27 mouse cellular contexts compared by ENCODE assay signal in the genomic region with DNA sequence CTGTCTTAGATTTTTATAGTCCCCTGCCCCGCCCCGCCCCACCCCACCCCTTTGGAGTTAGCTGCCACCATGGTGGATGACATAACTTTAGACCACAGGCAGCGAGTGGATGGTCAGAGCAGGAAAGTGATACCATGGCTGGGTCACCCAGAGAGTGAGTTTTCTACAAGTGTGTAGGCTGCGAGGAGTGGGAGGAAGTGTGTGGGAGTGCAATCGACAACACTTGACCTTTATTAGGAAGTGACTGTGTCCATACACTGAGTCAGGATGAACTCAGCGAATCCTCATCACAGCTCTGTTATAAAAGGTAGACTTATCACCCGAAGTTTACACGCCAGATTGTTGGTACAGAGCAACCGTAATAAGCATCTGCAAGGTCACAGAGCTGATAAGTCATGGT.
DNase-seq lines count a peak whose midpoint lies in the region; ATAC-seq lines count a peak whose summit lies in the region.
"Had no signal": no experiment of that assay in that cellular context is flagged by ENCODE, and none has a peak within 500 bp of the region (broad histone marks: within the 10 kb centered on the region; RNA-seq: fewer than 3 reads in every experiment).

No protein-coding gene starts in this region.

- no peaks in the 10 kb centered on the region for H3K27me3 ChIP-seq in hindbrain, embryonic 15.5 days
- no peaks in the 10 kb centered on the region for H3K27me3 ChIP-seq in hindbrain, embryonic 11.5 days (ENCODE audit: control insufficient read depth, insufficient read depth, low read length)
- peaks cover 5% of the 10 kb centered on the region for H3K27me3 ChIP-seq in megakaryocyte, embryonic 14.5 days (replicated peaks)
- H3K27me3 ChIP-seq: forebrain, embryonic 13.5 days; hindbrain, embryonic 12.5 days; limb, embryonic 12.5 days; liver, embryonic 13.5 days; lung, embryonic 15.5 days; midbrain, embryonic 15.5 days; neural tube, embryonic 12.5 days; Patski had no signal

- 86% methylated on average over 9 of the region's 9 CpGs for WGBS in hindbrain, embryonic 15.5 days
- 92% methylated on average over 9 of the region's 9 CpGs for WGBS in hindbrain, embryonic 11.5 days

- 0 out of 2 replicates have a peak, but pooled peaks have one; percentile 43 for ATAC-seq in hindbrain, embryonic 15.5 days (ENCODE audit: low FRiP score, low read depth)
- no peak for ATAC-seq in hindbrain, embryonic 11.5 days (ENCODE audit: low FRiP score)
- ATAC-seq in common myeloid progenitor, adult 5-6 weeks (replicated peaks; ENCODE audit: low read depth, poor library complexity, severe bottlenecking): peak; percentile 52
- peak; percentile 69 for ATAC-seq in neutrophil, adult 5-6 weeks (ENCODE audit: extremely low read depth, insufficient number of reproducible peaks, low FRiP score, poor library complexity, severe bottlenecking)
- ATAC-seq: intestine, embryonic 16.5 days; Patski had no signal

- no peak overlapping the region for H3K27ac ChIP-seq in hindbrain, embryonic 15.5 days (replicated peaks)
- H3K27ac ChIP-seq in hindbrain, embryonic 11.5 days (ENCODE audit: low read depth, low read length): no peak overlapping the region
- H3K27ac ChIP-seq: embryonic facial prominence, embryonic 10.5 days; forebrain, embryonic 13.5 days; hindbrain, embryonic 12.5 days; limb, embryonic 12.5 days; liver, embryonic 13.5 days; lung, embryonic 15.5 days; midbrain, embryonic 15.5 days; neural tube, embryonic 12.5 days had no signal

- no peaks in the 10 kb centered on the region for H3K9me3 ChIP-seq in hindbrain, embryonic 15.5 days
- H3K9me3 ChIP-seq in hindbrain, embryonic 11.5 days (ENCODE audit: control insufficient read depth, low read length): no peaks in the 10 kb centered on the region
- no peaks in the 10 kb centered on the region for H3K9me3 ChIP-seq in megakaryocyte, embryonic 14.5 days
- H3K9me3 ChIP-seq: embryonic facial prominence, embryonic 10.5 days; forebrain, embryonic 13.5 days; hindbrain, embryonic 12.5 days; limb, embryonic 12.5 days; liver, embryonic 13.5 days; lung, embryonic 15.5 days; midbrain, embryonic 15.5 days; neural tube, embryonic 12.5 days had no signal

- no peak for DNase-seq in hindbrain, embryonic 11.5 days (ENCODE audit: low spot score)
- DNase-seq in urinary bladder, postnatal 4 days (ENCODE audit: low spot score in 2 of 2): no peak
- no peak for DNase-seq in lung, postnatal 14 days
- DNase-seq: adrenal gland, postnatal 14 days; B cell, adult 2 months; cerebellum, postnatal 36 days; gastrocnemius, postnatal 25 days; kidney, postnatal 4 days; layer of hippocampus, adult 9-11 months; liver, embryonic 13.5 days; right cerebral cortex, postnatal 14 days; spleen, adult 18-20 months; thymus, adult 18-20 months; thymus, postnatal 4 days had no signal

- H3K4me2 ChIP-seq in hindbrain, embryonic 15.5 days: no peak overlapping the region
- H3K4me2 ChIP-seq in hindbrain, embryonic 11.5 days (replicated peaks; ENCODE audit: low read depth, low read length): no peak overlapping the region
- H3K4me2 ChIP-seq: forebrain, embryonic 13.5 days; hindbrain, embryonic 12.5 days; limb, embryonic 12.5 days; liver, embryonic 13.5 days; lung, embryonic 15.5 days; midbrain, embryonic 15.5 days; neural tube, embryonic 12.5 days had no signal

- no peaks in the 10 kb centered on the region for H3K36me3 ChIP-seq in hindbrain, embryonic 15.5 days
- H3K36me3 ChIP-seq in hindbrain, embryonic 11.5 days (ENCODE audit: control insufficient read depth, insufficient read depth, low read length): no peaks in the 10 kb centered on the region
- no peaks in the 10 kb centered on the region for H3K36me3 ChIP-seq in megakaryocyte, embryonic 14.5 days (replicated peaks; ENCODE audit: low read length)
- H3K36me3 ChIP-seq: embryonic facial prominence, embryonic 10.5 days; hindbrain, embryonic 12.5 days; limb, embryonic 12.5 days; liver, embryonic 13.5 days; lung, embryonic 15.5 days; midbrain, embryonic 15.5 days; neural tube, embryonic 12.5 days had no signal

- no peak overlapping the region for H3K4me3 ChIP-seq in hindbrain, embryonic 15.5 days
- H3K4me3 ChIP-seq in hindbrain, embryonic 11.5 days (ENCODE audit: low read depth, low read length): no peak overlapping the region
- peak overlapping the region; percentile 18 for H3K4me3 ChIP-seq in megakaryocyte, embryonic 14.5 days (replicated peaks)
- H3K4me3 ChIP-seq: embryonic facial prominence, embryonic 10.5 days; forebrain, embryonic 13.5 days; hindbrain, embryonic 12.5 days; limb, embryonic 12.5 days; liver, embryonic 13.5 days; lung, embryonic 15.5 days; midbrain, embryonic 15.5 days; neural tube, embryonic 12.5 days had no signal

- H3K9ac ChIP-seq in hindbrain, embryonic 15.5 days: no peak overlapping the region
- H3K9ac ChIP-seq in hindbrain, embryonic 11.5 days (ENCODE audit: low read depth, low read length): no peak overlapping the region
- H3K9ac ChIP-seq: forebrain, embryonic 13.5 days; hindbrain, embryonic 12.5 days; limb, embryonic 12.5 days; liver, embryonic 13.5 days; lung, embryonic 15.5 days; midbrain, embryonic 15.5 days; neural tube, embryonic 12.5 days had no signal

- H3K4me1 ChIP-seq in hindbrain, embryonic 15.5 days (replicated peaks): peaks cover 9% of the 10 kb centered on the region
- no peaks in the 10 kb centered on the region for H3K4me1 ChIP-seq in hindbrain, embryonic 11.5 days (replicated peaks; ENCODE audit: control insufficient read depth, insufficient read depth, low read length)
- peaks cover 38% of the 10 kb centered on the region for H3K4me1 ChIP-seq in megakaryocyte, embryonic 14.5 days
- H3K4me1 ChIP-seq: embryonic facial prominence, embryonic 10.5 days; forebrain, embryonic 13.5 days; limb, embryonic 12.5 days; liver, embryonic 13.5 days; lung, embryonic 15.5 days had no signal
